Mouse (Mus musculus) regulatory T cell (primary cell): Measurements from ENCODE around the gene Isg20l2.

ENCODE experiments used
- in situ Hi-C: fragments of 300-600 bp; cut with MboI, MseI; formaldehyde crosslinking; loops from one replicate; pipeline ENCODE4 v1.15.1; 2025; ENCODE audit warnings: high pct_unique_total_duplicates

Gene Isg20l2

DNA sequence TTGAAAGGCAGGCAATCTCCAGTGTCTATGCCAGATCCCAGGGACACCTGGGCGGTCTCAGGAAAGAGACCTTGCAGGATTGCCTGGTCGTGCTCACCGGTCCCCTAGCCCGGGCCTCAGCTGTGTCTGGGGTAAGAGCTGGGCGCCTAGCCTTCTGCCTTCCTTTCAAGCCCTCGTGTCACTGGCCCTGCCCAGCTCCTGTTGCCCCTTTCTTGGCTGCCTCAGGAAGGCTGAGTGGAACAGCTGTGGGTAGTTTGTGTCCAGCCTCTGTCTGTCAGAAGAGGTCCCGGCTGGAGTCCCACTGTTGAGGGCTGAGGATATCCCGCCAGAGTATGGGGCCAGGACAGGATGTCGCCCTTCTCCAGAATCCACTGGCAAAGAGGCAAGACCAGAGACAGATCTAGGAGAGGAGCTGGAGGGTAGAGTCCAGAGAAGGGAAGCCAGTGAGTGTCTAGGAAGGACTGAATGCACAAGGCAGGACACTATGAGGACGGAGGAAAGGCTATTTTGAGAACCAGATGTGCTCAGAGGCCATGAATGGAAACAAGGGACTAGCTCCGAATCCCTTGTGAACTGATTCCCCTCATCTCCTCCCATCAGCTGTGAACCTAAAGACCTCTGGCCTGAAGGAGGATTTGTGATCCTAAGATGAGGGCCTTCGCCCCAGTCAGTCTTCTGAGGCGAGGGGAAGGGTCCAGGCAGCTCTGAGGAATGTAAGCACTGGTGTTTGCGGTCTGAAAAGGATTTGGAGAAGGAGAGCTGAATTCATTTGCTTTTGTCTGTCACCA is 43.7 kb downstream of the Isg20l2 start:
- in situ Hi-C loops, result no loop called here

DNA sequence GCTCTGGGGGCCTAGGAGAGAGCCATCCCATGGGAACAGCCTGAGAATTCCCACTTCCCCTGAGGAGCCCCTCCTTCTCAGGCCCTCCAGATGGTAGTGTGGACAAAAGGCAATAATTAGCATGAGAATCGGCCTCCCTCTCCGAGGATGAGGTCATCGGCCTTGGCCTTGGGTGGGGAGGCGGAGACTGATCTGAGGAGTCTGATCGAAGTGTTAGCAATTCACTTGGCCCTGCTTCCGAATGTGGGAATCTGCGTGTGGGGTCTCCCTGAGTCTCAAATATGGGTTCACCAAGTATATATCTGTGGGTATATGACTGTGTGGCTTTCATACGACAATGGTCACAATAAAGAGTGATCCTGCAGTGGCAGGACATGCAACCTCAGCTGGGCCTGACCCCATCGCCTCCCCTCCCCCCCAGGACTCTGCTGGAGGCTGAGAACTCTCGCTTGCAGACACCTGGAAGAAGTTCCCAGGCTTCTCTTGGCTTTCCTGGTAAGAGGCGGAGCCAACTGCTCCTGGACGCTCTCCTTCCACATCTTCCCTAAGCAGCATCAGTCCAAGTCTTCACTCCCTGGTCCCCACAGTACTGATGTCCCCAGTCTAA is 44.4 kb downstream of the Isg20l2 start:
- in situ Hi-C loops, result no loop called here

DNA sequence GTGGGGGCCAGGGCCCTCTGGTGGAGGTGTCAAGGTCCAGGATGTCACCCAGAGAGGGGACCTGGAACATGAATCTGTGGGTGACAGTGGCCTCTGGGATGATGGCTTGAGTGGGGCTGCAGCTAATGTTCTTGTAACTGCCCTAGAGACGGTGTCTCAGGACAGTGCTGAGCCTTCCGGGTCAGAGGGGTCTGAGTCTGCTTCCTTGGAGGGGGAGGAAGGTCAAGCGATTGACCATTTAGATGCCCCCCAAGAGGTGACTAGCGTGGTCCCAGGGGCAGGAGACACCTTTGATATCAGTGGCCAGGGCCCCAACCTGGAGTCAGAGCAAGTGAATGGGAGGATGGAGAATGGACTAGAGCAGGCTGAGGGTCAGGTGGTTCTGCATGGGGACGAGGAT is 49.4 kb downstream of the Isg20l2 start:
- in situ Hi-C loops, result no loop called here

DNA sequence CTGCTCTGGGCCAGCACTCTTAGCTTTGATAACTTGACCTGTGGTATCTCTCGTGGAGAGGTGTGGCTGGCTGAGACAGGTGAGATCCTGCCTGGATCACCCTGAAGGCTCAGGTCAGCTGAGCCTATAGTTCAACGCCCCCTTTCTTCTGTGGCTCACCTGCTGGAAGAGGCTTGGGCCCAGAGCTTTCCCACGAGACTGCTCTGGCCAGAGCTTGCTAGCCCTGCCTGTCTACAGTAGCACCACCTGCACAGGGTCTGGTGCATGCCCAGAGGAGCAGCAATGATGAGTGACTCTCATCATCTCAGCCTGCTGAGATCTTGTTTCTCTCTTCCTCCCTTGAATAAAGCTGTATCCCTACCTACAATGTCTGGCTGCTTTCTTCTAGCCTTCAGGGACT is 50.0 kb downstream of the Isg20l2 start:
- in situ Hi-C loops, result no loop called here

DNA sequence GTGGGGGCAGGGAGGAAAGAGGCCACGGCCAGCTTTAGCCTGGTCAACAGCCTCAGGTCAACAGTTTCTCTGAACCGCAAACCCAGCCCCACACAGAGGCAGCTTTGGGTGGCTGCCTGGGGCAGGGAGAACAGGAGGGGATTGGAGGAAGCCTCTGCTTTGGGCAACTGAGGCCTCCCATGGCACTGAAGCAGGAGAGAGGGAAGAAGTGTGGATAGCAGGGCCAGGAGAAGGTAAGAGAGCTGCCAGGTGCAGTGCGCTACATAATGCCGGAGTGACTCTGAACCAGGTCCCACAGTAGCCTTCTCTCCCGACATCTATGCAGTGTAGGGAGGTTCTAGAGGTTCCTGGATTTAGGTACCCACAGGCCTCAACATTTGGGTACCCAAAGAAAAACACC is 50.6 kb downstream of the Isg20l2 start:
- in situ Hi-C loops, result no loop called here

DNA sequence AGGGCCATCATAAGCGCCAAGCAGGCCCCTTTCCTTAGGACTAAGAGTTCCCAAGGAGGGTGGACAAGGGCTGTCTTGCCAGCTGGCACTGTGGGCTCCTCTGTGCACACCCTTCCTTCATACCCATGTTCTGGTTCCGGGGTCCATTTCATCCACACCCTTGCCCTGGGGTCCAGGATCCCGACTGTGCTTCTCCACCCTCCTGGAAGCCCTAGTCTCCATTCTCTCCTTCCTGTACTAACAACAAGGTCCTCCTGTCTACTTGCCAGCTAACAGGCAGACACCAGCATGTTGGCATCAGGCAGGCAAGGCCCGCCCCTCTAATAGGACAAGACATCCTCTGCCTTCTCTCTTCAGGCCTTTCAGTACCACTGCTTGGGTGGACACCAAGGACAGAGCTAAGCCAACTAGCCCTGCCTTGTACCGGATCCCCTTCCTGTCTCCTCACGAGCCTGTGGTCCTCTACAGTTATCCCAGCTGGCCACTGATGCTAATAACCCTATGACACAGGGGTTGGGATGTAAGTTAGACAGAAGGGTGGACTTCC is 51.2 kb downstream of the Isg20l2 start:
- in situ Hi-C loops, result no loop called here

DNA sequence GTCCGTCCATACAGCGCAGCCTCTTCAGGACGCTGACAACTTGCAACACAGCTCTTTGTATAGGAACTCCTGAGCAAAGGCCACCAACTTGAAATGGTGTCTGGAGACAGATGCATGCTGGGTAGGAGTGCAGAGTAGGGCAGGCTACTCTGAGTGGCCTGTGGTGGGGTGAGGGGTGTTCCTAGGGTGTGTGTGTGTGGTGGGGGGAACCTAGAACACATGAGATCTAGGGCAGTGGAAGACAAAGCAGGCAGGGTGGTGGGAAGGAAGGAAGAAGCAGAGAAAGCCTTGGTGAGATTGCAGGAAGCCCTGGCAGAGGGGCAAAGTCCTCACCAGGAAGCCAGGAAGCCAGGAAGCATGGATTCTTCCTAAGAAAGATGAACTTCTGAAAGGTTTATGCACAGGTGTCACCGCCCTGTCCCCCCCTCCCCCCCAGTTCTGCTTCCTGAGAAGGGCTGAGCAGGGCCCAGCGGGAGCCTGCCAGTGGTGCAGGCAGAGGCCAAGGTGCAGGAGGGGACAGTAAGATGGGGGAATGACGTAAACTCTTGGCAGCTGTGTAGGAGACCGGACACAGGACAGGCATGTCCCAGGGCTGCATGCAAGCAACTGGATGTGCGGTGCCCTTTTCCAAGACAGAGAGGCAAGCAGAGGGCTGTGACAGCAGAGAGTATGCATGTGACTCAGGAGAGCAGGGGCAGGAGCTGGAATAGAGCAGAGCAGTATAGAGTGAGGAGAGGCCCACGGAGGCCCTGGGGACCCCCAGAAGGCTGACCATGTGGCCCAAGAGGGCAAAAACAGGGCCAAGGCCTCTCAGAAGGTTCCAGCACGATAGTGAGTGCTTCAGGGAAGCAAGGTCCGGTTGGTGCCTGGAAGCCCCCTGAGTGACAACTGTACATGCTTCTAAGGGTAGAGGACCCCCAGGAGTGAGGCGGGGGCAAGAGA is 52.1 kb downstream of the Isg20l2 start:
- in situ Hi-C loops, result no loop called here

DNA sequence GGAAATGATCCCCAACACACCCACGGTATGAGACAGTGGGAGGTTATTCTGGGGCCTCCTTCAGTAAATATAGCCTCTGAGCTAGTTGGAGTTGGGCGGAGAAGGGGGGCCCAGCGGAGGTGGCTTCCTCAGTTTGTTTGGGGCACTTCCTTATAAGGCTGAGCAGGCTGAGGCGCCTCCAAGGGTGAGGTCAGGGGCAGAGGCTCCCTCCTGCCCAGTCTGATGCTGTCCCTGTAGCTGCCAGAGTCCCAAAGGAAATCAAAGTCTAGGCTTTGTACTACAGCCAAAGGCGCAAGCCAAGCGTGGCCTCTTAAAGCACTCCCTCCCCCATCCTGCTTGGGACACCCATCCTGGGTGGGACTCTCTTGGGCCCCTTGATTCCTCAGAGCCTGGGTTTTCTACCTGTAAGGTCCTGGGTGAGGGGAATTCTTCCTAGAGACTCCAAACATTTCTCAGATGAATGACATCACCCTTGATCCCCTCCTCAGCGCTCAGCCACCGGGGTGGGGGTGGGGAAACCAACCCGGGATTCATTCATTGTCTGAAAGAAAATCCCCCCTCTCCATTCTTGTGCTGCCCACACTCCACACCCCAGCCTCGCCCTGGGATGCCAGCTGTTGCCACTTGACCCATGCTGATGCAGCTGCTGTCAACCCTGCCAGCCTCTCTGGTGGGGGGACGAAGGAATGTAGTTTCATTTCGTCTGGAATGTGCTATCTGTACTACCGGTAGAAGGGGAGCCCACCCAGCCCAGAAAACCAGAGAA is 52.9 kb downstream of the Isg20l2 start:
- in situ Hi-C loops, result no loop called here

DNA sequence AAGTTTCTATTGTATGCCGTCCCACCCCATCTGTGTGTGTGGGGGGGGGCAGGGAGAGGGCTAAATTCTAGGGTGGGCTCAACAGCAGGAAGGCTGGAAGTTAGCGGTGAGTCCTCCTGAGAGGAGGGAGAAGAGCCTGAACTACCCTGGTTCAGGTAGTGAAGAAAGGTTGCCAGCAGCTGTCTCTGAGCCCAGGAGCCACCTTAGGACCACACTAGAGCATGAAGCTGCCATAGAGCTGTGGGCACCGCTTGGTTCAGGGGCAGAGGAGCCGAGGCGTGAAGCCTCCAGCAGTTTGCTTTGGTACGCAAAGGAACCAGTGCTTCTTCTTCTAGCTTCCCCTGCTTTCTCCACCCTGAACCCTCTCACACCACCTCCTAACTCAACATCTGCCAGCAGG is 53.5 kb downstream of the Isg20l2 start:
- in situ Hi-C loops, result no loop called here

DNA sequence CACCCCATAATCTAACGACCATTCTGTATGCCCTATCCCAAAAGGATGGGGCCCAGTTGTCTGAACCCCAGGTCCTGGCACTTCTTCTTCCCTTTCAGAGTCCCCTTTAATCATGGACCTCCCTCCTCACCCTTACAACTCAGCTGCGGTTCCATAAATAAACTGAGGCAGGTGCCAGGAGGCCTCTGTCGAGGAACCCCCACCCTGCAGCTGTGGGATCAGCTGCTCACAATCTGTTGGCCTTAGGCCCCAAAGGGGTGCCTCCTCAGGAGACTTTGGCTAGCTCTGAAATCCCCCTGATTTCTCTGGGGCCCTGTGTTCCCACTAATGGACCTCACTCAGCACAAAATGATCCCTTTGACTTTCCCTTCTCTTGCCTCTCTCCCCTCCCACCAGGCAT is 54.0 kb downstream of the Isg20l2 start:
- in situ Hi-C loops, result no loop called here

DNA sequence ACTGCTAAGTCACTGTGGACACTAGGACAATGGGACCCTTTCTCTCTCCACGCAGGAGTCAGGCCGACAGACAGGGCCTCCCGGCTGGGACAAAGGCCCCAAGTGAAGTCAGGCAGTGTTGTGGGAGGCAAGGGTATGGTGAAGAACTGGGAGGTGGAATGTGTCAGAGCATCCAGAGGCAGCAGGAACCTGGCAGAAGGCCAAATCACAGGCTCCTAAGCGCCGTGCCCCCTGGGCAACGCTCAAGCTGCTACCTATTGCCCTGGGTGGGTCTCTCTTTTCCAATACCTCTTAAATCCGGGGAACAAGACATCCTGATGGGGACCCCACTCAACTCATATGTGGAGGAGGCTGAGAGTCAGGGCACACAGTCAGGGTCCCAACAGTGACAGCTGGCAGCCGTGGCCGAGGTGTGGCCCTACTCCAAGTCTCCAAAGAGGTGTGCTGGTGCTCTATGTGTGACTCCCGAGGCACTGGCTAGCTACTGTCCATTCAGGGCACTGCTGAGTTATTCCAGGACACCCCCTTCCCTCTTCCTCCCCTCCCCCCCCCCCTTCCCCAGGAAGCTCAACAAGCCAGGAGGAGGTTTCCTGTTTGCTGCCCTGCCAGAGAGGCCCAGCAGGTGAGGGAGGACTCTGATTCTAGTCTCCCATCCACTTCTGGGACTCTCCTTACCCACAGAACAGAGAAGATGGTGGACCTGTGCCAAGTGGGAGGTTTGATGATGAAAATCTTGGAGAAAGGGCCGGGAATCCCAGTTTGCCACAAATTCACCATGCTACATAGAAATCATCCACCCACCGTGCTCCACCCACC is 55.6 kb downstream of the Isg20l2 start:
- in situ Hi-C loops, result no loop called here

DNA sequence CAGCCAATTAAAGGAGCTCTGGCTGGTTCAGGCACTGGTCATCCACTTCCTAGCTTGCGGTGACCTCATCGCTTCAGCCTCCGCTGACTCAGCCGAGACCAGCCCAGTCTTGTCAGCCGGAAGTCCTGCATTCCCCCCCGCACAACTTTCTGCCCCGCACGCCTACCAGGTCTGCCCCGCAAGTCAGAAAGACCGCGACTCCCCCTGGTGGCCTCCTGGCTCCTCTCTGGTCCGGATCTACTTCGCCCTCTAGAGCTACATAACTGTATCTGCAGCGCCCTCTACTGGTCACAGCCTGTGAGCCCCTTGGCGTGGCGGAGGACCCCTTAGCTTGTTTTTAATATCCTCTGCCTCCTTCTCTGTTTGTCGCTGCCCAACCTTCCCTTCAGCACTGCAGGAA is 56.8 kb downstream of the Isg20l2 start:
- in situ Hi-C loops, result no loop called here

DNA sequence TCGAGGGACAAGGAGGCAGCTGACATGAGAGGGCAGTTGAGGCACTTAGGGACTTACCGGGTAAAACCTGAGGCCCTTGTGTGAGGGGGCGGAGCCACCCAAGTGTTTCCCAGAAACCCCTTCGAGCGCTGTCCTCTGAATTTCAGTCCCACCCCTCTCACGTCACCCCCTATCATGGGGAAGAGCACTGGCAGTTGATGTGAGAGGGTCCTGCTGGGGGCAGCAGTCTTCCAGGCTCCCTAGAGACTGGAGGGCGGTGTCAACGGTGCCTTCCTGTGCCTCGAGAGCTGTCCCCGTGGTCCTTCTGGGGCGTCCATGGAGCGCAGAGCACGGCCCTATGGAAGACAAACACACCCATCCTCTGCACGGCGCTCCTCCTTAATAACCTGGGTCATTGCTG is 57.5 kb downstream of the Isg20l2 start:
- in situ Hi-C loops, result no loop called here

DNA sequence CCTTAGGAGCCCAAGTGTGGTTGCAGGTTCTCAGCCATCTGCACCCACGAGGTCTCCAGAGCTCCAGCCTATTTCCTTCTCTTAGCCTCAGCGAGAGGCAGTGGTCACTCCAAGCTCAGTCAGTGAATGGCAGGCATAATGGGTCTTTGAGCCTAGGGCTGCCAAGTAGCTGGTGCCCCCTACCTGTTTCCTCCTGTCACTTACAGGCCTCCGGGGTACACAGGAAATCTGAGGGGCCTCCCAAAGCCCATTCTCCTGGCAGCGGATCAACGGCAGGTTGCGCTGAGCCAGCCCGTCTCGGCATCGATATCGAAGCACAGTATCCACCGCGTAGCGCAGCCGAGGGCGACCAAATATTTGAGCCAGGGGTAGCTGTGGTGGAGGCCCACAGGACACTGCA is 58.0 kb downstream of the Isg20l2 start:
- in situ Hi-C loops, result no loop called here

DNA sequence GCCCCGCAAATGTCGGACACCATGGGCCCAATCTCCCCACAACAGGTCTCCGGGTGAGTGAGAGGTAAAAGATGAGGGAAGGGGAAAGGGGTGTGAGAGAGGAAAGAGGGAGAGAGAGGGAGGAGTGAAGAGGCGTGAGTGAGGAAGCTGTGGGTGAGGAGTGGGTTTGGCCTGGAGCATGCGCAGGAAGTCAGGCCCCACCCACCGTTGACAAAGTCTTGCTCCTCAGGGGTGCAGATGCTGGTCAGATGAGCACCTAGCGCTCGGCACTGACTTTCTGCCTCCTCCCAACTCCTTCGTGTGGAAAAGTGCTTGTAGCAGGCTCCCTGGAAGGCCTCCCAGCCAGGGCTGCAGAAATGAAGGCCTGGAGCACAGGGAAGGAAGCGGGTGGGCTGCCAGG is 59.8 kb downstream of the Isg20l2 start:
- in situ Hi-C loops, result no loop called here
